Mouse (Mus musculus): ENCODE results near the gene Zcchc10. TPM values are rescaled to one million over a fixed set of nuclear protein-coding genes. Genes with fewer than 3 reads are reported as not detected.
"Not testable (repeated sequence)": the region's sequence is repeated elsewhere in the genome, so short reads cannot be mapped to it uniquely, and the experiment has no call there.

Zcchc10 gene
- total RNA-seq (2021) = 10 to 100 TPM in 1 of 2 experiments, 1 to 10 TPM in 1; 8.4 to 10.3 TPM

GRCm38 (mm10) chr11:53324512-53324968 is at the start of gene Zcchc10:
Gene Zcchc10 (plus strand): TSS chr11:53324679.
- peak; percentile 86 for DNase-seq
- intact Hi-C loops (cut with DNase I) = no loop called here

DNA sequence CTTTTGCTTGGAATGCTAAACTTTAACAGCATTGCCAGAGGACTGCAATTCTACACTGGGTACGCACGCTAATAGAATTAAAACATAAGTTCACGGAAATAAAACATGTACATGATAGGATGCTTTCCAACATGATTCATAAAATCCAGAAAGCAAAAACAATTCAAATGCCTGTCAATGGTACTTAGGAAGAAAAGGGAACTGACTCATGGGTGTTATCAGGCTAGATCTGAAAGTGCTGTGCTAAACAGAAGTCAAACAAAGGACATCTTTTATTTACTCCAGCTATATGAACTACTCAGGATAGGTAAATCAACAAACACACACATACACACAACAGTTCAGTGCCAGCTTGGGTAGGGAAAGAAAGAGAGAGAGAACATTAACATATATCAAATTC is 49.1 kb upstream of the Zcchc10 start:
- intact Hi-C loops (cut with DNase I) = loop anchor here (10.0 kb wide), 1 partner anchor 119 kb away; no protein-coding TSS in a partner anchor
- DNase-seq = no peak

DNA sequence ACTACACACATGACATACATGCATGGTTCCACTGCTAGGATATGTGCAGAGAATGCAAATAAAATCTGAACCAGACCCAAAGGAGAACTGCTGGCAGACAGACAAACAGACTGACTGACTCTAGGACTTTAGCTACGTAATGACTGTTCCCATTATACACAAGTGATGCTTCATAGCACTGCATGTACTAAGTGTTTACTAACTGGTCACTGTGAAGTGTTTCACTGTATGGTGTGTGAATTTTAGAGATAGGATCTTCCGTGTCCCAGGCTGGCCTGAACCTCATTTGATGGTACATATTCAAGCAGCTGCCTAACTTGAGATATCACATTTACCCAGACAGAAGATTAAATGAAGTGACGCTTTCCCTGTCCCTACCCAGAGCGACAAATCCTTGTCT is 46.1 kb upstream of the Zcchc10 start:
- intact Hi-C loops (cut with DNase I) = loop anchor here (10.0 kb wide), 1 partner anchor 116 kb away; no protein-coding TSS in a partner anchor
- no peak for DNase-seq

DNA sequence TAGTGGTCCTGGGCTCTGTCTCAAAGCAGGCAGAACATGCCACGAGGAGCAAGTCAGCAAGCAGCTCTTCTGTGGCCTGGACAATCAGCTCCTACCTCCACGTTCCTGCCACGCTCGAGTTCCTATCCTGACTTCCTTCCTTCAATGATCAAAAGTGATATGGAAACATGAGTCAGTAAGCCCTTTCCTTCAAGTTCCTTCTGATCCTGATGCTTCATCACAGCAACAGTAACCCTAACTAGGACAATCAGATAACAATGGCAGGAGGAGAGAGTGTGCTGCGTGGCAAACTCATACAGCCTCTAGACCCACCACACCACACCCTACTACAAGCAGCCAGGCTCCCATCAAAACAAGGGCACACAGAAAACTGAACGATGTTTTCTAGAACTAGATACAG is 38.6 kb upstream of the Zcchc10 start:
- DNase-seq = no peak
- intact Hi-C loops (cut with DNase I) = loop anchor here (10.0 kb wide), 1 partner anchor 129 kb away; no protein-coding TSS in a partner anchor

DNA sequence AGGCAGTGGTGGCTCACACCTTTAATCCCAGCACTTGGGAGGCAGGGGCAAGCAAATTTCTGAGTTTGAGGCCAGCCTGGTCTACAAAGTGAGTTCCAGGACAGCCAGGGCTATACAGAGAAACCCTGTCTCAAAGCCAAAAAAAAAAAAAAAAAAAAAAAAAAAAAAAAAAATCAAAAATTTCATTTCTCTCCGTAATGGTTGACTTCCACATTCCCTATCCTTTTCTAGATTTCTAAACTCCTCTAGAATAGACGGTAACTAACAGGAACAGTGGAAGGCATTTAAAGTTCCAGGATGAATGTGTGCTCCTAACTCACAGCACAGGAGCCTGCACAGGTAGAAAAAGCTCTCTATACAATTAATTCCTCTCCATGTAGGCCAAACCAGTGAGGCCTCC is 34.3 kb upstream of the Zcchc10 start:
- DNase-seq; intact Hi-C loops (cut with DNase I): not testable (repeated sequence)

DNA sequence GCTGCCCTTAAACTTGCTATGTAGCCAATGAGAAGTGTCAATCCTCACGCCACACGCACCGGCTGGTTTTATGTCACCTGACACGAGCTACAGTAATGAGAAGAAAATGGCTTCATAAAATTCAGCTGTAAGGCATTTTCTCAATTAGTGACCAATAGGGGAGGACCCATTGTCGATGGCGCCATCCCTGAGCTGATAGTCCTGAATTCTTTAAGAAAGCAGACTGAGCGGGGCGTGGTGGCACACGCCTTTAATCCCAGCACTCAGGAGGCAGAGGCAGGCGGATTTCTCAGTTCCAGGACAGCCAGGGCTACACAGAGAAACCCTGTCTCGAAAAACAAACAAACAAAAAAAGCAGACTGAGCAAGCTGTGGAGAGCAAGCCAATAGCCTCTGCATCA is 33.6 kb upstream of the Zcchc10 start:
- no peak for DNase-seq
- intact Hi-C loops (cut with DNase I) = no loop called here

- no peak for DNase-seq
- intact Hi-C loops (cut with DNase I) = no loop called here
Measured at GRCm38 (mm10) chr11:53294441-53294840, 30.0 kb upstream of the Zcchc10 start.

- intact Hi-C loops (cut with DNase I) = no loop called here
- DNase-seq = no peak
Measured at GRCm38 (mm10) chr11:53296880-53297279, 27.6 kb upstream of the Zcchc10 start.

- intact Hi-C loops (cut with DNase I) = no loop called here
- DNase-seq = no peak
Measured at GRCm38 (mm10) chr11:53297947-53298860, 26.3 kb upstream of the Zcchc10 start.

DNA sequence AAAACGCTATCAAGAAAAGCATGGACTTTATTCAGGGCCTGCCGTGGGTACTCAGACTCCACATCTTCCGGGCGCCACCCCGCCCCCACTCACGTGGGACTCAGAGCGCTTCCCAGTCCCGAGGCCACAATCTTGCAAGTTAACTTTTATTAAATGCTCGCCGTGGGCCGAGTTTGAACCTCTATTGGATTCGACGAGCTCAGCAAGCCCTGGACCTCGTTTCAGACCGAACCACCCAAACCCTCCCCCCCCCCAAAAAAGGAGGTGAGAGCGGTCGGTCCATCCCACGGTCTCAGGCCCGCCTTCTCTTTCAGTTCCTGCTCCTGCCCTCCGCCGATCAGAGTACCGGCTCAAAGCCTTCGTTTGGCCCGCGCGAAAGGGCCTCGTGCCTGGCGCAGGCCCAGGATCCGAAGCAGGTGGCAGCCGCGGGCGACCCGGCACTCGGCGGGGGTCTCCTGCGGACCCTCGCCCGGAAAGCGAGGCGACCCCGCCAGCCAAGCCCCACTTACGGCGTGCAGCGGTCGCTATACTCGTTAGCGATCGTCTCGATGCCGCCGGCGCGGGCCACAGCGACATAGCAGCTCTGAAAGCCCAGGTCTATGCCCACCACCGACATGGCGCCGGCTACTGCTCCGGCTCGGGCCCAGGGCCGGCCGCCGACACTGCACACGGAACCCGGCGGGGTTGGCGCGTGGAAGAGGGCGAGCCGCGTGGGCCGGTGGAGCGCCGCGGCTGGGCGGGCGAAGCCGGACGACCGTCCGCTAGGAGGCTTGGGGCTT is 24.7 kb upstream of the Zcchc10 start:
- intact Hi-C loops (cut with DNase I) = no loop called here

GRCm38 (mm10) chr11:53300330-53301166 is 23.9 kb upstream of the Zcchc10 start, which contains the start of gene Hspa4:
Gene Hspa4 (minus strand): TSS chr11:53300457.
- DNase-seq = peak; percentile 99
- intact Hi-C loops (cut with DNase I) = no loop called here

More for the DNA sequence above, 24.7 kb upstream of the Zcchc10 start:
- DNase-seq = peak; percentile 48

GRCm38 (mm10) chr11:53301167-53301515 is 23.3 kb upstream of the Zcchc10 start:
- intact Hi-C loops (cut with DNase I) = no loop called here
- DNase-seq = no peak

DNA sequence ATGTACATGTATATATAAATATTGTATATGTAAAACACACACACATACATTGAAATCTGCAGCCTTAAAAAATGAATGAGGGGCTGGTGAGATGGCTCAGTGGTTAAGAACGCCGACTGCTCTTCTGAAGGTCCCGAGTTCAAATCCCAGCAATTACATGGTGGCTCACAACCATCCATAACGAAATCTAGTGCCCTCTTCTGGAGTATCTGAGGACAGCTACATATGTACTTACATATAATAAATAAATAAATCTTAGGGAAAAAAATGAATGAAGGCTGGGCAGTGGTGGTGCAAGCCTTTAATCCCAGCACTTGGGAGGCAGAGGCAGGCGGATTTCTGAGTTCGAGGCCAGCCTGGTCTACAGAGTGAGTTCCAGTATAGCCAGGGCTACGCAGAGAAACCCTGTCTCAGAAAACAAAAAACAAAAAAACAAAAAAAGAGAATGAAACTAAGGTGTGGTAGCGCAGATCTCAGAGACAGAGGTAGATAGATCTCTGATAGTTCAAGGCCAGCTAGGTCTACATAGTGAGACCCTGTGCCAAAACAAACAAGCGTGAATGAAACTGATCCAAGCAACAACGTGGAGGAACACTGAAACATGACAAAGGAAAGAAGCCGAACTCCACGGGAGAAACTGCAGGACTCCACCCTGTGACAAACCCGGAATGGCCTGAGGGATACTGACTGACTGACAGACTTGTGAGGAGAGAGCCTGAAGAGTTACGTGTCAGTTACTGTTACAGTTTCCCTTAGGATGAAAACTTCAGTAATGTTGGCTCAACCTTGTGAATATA is 20.2 kb upstream of the Zcchc10 start:
- intact Hi-C loops (cut with DNase I) = no loop called here
- no peak for DNase-seq

DNA sequence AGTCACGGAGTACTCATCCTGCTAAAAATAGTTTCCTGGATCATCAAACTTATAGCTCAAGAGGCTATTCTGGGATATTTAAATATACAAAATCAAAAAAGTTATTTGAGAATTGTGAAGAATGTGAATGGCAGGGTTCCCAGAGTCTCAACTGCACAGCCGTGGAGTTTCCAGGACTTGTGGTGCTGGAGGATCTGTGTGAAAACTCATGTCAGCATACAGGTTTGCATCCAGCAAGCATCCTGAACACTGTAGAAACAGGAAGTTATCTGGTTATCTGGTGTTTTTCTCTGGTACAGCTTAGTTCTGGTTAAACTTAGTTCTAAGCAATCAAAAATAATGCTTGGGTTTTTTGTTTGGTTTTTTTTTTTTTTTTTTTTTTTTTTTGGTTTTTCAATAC is 17.5 kb upstream of the Zcchc10 start:
- intact Hi-C loops (cut with DNase I) = no loop called here
- no peak for DNase-seq

- intact Hi-C loops (cut with DNase I) = no loop called here
- DNase-seq = no peak
Measured at GRCm38 (mm10) chr11:53307558-53308065, 16.9 kb upstream of the Zcchc10 start.

GRCm38 (mm10) chr11:53308251-53308864 is 16.1 kb upstream of the Zcchc10 start:
- intact Hi-C loops (cut with DNase I) = no loop called here
- DNase-seq = no peak

- no peak for DNase-seq
- intact Hi-C loops (cut with DNase I) = no loop called here
Measured at GRCm38 (mm10) chr11:53308884-53309310, 15.6 kb upstream of the Zcchc10 start.

DNA sequence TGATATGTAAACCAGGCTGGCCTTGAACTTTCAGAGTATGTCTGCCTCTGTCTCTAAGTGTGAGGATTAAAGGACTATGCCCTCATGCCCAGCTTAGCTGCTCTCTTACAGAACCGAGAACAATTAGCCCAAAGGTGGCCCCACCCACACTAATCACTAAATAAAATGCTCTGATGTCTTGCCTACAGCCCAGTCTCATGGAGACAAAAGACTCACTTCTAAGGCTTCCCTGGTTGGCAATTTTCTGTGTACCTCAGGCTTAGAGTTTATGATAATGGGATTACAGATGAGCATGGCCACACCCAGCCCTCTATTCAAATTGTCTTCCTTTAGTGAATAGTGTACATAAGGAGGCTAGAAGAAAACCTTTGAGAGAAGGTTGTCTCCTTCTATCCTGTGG is 13.1 kb upstream of the Zcchc10 start:
- intact Hi-C loops (cut with DNase I) = no loop called here
- DNase-seq = no peak

DNA sequence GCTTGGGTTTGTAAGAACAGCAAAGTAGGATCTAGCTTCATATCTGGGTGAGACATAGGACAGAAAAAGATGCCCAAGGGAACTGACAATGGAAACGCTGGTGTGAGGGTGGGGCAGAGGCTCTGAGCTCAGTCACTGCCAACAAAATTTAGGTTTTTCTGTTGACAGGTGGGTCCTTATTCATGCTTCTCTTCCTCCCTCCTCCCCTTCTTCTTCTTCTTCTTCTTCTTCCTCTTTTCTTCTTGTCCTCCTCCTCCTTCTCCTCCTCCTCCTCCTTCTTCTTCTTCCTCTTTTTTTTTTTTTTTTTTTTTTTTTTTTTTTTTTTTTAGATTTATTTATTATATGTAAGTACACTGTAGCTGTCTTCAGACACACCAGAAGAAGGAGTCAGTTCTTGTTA is 11.7 kb upstream of the Zcchc10 start:
- not testable (repeated sequence) for DNase-seq

More for the DNA sequence above, 11.7 kb upstream of the Zcchc10 start:
- intact Hi-C loops (cut with DNase I) = not testable (repeated sequence)
